Mouse (Mus musculus): ENCODE measurements around the gene Arhgef18. TPM values are rescaled to one million over a fixed set of nuclear protein-coding genes. Genes with fewer than 3 reads are reported as not detected.
A peak's percentile ranks its signal among the peaks of the same experiment; 100 is the strongest.

The Arhgef18 gene
- total RNA-seq, 2 experiments from 2014 or later: 6.9 to 11.8 TPM

GRCm38 (mm10) chr8:3470562-3470961 lies 77.8 kb downstream of the Arhgef18 start, which contains the start of gene Tex45:
TSS of gene Tex45 (plus strand) at chr8:3470862.
- no peak for TF ChIP-seq CTCF (IDR thresholded peaks at IDR 0.05)
- Histone ChIP-seq H3K27ac (no peak within 1 kb of the TSS), H3K4me3 (no peak within 1 kb of the TSS)
- intact Hi-C loops (cut with DNase I): no loop called here
- DNase-seq: no peak

DNA sequence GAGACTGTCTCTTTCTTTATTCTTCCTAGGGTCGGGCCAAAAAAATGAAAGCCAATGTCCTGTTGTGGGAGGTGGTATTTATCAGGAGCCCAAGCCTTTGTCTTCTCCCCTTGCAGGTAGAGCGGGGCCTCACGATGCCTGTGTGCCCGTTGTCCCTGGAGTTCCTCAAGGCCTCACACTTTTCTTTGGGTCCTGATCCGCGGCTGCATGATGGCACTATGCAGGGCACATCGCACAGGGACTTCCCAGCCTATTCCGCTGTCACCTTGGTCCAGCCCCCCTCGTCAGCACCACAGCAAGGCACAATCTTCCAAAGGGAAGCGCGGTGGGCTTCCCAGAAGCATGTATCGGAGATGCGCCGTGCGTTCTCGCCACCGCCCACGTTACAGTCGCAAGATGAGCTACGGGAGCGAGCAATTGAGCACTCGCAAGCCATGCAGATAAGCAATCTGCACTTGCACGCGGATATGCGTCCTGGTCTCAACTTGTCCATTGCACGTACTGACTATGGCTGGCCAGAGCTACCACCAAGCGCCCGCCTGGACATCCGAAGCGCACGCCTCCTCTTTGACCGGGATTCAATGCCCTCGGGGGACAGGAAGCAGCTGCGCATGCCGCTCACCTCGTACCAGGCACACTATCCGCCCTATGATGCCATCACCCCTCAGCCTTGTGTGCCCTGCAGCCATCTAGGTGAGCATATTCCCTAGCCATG lies 83.1 kb downstream of the Arhgef18 start:
- Histone ChIP-seq H3K4me3 (peak overlapping the region; percentile 33), H3K27ac (no peak overlapping the region)
- DNase-seq: no peak
- TF ChIP-seq CTCF (IDR thresholded peaks at IDR 0.05): no peak
- intact Hi-C loops (cut with DNase I): no loop called here

DNA sequence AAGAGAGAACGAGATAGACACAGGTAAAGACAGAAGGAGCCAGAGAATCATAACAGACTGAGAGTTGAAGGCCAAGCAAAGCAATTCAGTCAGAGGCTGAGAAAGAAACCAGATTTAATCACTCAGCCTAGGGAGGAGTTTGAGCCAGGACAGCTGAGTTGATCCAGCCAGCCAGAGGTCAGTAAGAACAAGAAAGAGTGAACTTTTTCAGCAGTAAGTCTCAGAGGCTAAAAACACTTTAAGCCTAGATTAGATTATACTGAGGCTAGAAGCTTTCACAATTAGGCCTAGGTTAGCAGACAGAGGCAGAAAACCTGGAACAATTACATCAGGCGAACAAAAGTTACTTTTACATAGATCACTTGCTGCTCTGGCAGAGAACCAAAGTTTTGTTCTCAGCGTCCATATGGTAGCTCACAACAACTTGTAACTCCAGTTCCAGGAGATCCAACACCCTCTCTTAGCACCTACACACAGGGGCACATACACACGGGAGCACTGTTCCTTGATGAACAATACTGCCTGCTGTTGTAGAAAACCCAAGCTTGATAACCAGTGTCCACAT lies 87.5 kb downstream of the Arhgef18 start:
- DNase-seq: no peak
- Histone ChIP-seq H3K27ac (no peak overlapping the region), H3K4me3 (no peak overlapping the region)
- TF ChIP-seq CTCF (IDR thresholded peaks at IDR 0.05): no peak
- intact Hi-C loops (cut with DNase I): no loop called here

DNA sequence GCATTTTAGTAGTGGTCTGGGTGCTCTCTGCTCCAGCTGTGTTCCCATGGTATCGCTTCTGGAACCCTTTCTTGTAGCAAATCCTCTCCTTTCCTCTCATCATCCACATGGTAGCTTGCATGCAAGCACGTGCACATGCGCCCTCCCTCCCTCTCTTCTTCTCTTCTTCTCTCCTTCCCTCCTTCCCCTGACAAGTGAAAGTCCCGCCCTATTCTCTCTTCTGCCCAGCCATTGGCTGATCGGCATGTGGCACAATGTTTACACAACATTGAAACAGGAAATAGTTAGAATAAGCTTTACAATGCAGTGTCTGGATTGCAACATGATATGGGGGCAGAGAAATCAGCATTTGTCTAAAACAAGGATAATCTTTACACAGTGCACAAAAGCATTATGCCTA lies 88.8 kb downstream of the Arhgef18 start:
- Histone ChIP-seq H3K4me3 (no peak overlapping the region), H3K27ac (no peak overlapping the region)
- no peak for TF ChIP-seq CTCF (IDR thresholded peaks at IDR 0.05)
- intact Hi-C loops (cut with DNase I): no loop called here
- no peak for DNase-seq

DNA sequence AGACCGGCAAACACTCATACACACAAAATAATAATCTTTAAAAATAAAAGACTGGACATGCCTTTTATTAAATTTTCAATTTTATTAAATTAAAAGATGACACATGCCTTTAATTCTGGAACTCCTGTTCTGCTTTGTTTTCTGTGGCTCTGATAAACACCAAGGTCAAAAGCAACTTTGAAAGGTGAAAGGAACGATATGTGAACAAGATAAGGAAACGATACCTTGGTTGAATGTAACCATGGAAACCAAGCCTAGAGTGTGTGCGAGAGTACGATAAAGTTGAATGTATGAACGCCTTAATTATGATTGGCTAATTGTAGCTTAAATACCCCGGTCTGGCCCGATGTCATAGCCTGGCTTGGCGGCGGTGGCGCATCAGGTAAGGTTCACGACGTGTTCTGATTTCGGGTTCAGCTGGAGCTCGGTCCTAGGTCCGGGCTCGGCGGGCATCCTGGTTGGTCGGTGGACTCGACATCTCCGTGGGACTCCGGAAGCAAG lies 89.5 kb downstream of the Arhgef18 start:
- Histone ChIP-seq H3K4me3 (no peak overlapping the region), H3K27ac (no peak overlapping the region)
- intact Hi-C loops (cut with DNase I): no loop called here
- DNase-seq: no peak
- no peak for TF ChIP-seq CTCF (IDR thresholded peaks at IDR 0.05)

- no peak for TF ChIP-seq CTCF (IDR thresholded peaks at IDR 0.05)
- intact Hi-C loops (cut with DNase I): no loop called here
- no peak for DNase-seq
- Histone ChIP-seq H3K27ac (no peak overlapping the region), H3K4me3 (no peak overlapping the region)
Measured at GRCm38 (mm10) chr8:3483546-3483945, 90.7 kb downstream of the Arhgef18 start.

DNA sequence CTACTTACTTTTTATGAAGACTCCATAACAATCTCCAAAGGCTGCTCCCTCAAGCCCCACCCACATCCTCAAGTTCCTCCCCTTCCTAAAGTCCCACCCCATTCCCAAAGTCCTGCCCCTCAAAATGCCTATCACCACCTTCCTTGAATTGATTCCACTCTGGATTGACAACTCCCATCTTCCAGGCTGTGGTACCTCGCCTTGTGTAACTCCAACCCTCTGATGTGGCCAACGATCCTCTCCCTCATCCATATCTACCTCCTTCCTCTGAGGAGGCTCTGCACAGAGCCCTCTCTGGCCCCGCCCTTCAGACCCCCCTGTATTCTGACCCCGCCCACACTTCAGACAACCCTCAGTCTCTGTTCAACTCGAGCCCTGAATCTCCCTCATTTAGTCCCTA lies 92.4 kb downstream of the Arhgef18 start:
- intact Hi-C loops (cut with DNase I): no loop called here
- TF ChIP-seq CTCF (IDR thresholded peaks at IDR 0.05): no peak
- Histone ChIP-seq H3K27ac (no peak overlapping the region), H3K4me3 (no peak overlapping the region)
- no peak for DNase-seq

DNA sequence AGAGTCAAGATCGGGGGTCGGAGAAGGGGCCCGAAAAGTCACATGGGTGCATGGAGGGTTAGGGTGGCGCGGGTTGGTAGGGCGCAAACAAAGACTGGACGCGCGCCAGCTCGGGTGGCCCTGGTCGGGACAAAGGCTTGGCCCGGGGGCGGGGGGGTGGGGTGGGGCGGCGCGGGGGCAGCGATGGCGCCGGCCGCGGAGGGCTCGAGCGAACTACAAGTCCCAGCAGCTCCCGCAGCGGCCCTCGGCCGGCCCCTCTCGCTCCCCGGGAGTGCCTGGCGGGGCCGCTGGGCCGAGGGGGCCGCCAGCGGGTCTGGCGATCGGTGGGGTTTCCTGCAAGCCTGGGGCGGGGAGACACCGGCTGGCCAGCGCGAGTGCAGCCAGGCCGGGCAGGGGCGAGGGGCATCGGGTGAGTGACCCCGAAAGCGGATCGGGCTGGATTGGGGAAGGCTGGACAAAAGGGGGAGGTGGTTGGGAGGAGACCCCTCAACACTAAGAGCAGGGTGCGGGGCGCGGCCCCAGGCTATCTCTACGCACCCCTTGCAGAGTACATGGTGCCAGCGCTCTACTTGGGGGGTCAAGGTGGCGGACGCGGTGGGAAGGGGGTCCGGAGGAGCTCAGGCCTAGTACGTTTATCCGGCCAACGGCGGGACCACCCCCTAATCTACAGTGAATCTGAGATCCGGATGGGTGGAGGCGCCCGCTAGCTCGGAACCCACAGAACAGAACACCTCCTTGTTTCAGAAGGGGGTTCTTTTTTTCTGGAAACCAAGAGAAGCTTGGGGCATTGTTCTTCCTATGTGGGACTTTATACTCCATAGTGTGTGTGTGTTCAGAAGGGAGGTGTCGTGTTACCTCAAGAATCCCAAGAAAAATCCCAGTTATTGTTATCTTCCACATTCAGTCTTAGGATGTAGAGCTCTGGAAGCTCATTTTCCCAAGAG lies 100.4 kb downstream of the Arhgef18 start, which contains the start of gene Zfp358:
Gene Zfp358, plus strand, starts transcription at position 238 of the 944 bp plus-strand sequence.
- no peak for TF ChIP-seq CTCF (IDR thresholded peaks at IDR 0.05)
- peak; percentile 90 for DNase-seq
- H3K4me3 ChIP-seq: peak within 1 kb of the TSS; percentile 99
- intact Hi-C loops (cut with DNase I): no loop called here
- H3K27ac ChIP-seq: peak within 1 kb of the TSS; percentile 96

GRCm38 (mm10) chr8:3493845-3494208 lies 101.0 kb downstream of the Arhgef18 start:
- intact Hi-C loops (cut with DNase I): no loop called here
- Histone ChIP-seq H3K4me3 (peak overlapping the region; percentile 99), H3K27ac (peak overlapping the region; percentile 96)
- no peak for DNase-seq
- TF ChIP-seq CTCF (IDR thresholded peaks at IDR 0.05): no peak

DNA sequence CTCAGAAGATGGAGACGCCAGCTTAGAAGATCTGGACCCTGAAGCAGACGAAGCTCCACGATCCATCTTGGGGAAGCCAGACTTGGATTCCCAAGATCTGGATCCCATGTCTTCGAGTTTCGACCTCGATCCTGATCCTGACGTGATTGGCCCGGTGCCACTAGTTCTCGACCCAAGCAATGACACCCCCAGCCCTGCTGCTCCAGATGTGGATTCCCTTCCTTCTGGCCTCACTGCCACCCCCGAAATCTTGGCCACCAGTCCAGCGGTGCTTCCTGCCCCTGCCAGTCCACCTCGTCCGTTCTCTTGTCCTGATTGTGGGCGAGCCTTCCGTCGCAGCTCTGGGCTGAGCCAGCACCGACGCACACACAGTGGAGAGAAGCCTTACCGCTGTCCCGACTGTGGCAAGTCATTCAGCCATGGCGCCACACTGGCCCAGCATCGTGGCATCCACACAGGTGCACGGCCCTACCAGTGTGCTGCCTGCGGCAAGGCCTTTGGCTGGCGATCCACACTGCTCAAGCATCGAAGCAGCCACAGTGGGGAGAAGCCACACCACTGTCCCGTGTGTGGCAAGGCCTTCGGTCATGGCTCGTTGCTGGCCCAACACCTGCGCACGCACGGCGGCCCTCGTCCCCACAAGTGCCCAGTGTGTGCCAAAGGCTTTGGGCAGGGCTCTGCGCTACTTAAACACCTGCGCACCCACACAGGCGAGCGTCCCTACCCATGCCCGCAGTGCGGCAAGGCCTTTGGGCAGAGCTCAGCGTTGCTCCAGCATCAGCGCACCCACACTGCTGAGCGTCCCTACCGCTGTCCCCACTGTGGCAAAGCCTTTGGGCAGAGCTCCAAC lies 103.0 kb downstream of the Arhgef18 start:
- no peak overlapping the region for H3K27ac ChIP-seq
- intact Hi-C loops (cut with DNase I): no loop called here
- no peak for DNase-seq
- H3K4me3 ChIP-seq: no peak overlapping the region
- TF ChIP-seq CTCF (IDR thresholded peaks at IDR 0.05): no peak

GRCm38 (mm10) chr8:3496428-3496748 lies 103.6 kb downstream of the Arhgef18 start:
- no peak for DNase-seq
- Histone ChIP-seq H3K4me3 (no peak overlapping the region), H3K27ac (no peak overlapping the region)
- intact Hi-C loops (cut with DNase I): no loop called here
- TF ChIP-seq CTCF (IDR thresholded peaks at IDR 0.05): no peak

GRCm38 (mm10) chr8:3498583-3498982 lies 105.8 kb downstream of the Arhgef18 start:
- TF ChIP-seq CTCF (IDR thresholded peaks at IDR 0.05): no peak
- no peak for DNase-seq
- intact Hi-C loops (cut with DNase I): no loop called here
- Histone ChIP-seq H3K4me3 (no peak overlapping the region), H3K27ac (no peak overlapping the region)
